Comparison of ENCODE assay signal across 18 mouse cellular contexts in the genomic region with DNA sequence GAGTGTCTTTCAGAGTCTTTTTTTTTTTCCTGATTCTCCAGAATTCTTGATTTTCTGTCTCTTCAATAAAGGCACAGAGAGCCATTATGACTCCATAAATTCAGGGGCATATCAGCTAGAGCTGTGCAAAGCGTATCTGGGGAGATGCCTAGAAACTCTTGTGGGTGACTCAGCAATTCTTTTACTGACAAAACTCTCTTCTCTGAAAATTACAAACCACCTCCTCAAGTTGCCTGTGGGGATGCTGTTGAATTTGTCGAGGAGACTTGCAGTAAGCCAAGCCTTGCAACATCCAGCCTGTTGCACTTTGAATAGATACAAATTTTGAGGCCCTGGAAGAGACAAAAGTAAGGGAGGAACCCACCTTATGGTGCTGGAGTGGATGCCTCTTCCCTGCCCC. TPM values are rescaled to one million over a fixed set of nuclear protein-coding genes. Genes with fewer than 3 reads are reported as not detected.
DNase-seq lines count a peak whose midpoint lies in the region.
"Had no signal": no experiment of that assay in that cellular context is flagged by ENCODE, and none has a peak within 500 bp of the region (broad histone marks: within the 10 kb centered on the region; RNA-seq: fewer than 3 reads in every experiment).

No protein-coding gene starts in this region.

- intact Hi-C loops in left cerebral cortex, postnatal 25 days (cut with DNase I), result no loop called here

- DNase-seq in frontal cortex, adult 2 months (ENCODE audit: extremely low spot score in 1 of 2, low spot score in 1 of 2), result peak; percentile 8 to 64
- no peak for DNase-seq in frontal cortex, postnatal 10 days (ENCODE audit: low spot score in 2 of 2)
- peak; percentile 13 to 19 for DNase-seq in right cerebral cortex, adult 2 months (ENCODE audit: low spot score in 2 of 2)
- no peak for DNase-seq in right cerebral cortex, postnatal 14 days
- DNase-seq in left cerebral cortex, postnatal 25 days (ENCODE audit: low spot score in 2 of 2), result peak; percentile 6 to 71
- no peak for DNase-seq in cerebellum, adult 11-12 months
- no peak for DNase-seq in cerebellum, postnatal 10 days
- DNase-seq: adrenal gland, adult 2 months; adrenal gland, postnatal 36 days; cerebellum, adult 11 months; cerebellum, adult 9-10 months; cerebellum, postnatal 36 days; forebrain, postnatal 0 days; gastrocnemius, postnatal 14 days; heart, postnatal 36 days had no signal

RNA-seq across cellular contexts. Expression of a gene that starts 34.3 kb away (rescaled TPM):
- 655 and 806 TPM in 2 replicates for polyA plus RNA-seq in frontal cortex, adult 2 months (2012; rRNA removed)
- 100 to 1,000 TPM; 233 to 238 TPM for total RNA-seq in left cerebral cortex, postnatal 25 days (2021)
- total RNA-seq: CH12.LX; gastrocnemius, adult 18-20 months; gastrocnemius, postnatal 14 days had no signal
- polyA plus RNA-seq: Patski had no signal

Comparison
In these comparisons a context has a peak if more than half of its experiments do, and no peak if none do; other contexts are left out.
1. DNase-seq: peak in frontal cortex, adult 2 months (2 of 2), right cerebral cortex, adult 2 months (2 of 2) and left cerebral cortex, postnatal 25 days (2 of 2); none in frontal cortex, postnatal 10 days (0 of 2), right cerebral cortex, postnatal 14 days (single experiment), cerebellum, adult 11-12 months (single experiment) and cerebellum, postnatal 10 days (0 of 2).